Mouse (Mus musculus) limb, embryonic 13.5 days (tissue): ENCODE measurements around the gene Slc25a17. TPM values are rescaled to one million over a fixed set of nuclear protein-coding genes. Genes with fewer than 3 reads are reported as not detected.

ENCODE experiments used
- ATAC-seq: fragments of 200-750 bp; cut with Nextera tagmentation; 2 replicates; pipeline ENCODE4 v1.8.0; 2017; ENCODE audit warnings: low read depth, moderate number of reproducible peaks, moderate TSS enrichment; ENCODE audit not compliant: low FRiP score
- H3K27ac ChIP-seq: fragments of 300-500 bp; sonication (generic); 2 replicates; pipeline ENCODE4 v1.5.1; 2015; ENCODE audit warnings: inconsistent platforms, mild to moderate bottlenecking, moderate library complexity
- H3K27me3 ChIP-seq: fragments of 300-500 bp; sonication (generic); 2 replicates; pipeline ENCODE4 v1.6.1; 2015; ENCODE audit warnings: mild to moderate bottlenecking, inconsistent platforms
- H3K36me3 ChIP-seq: fragments of 300-500 bp; sonication (generic); 2 replicates; pipeline ENCODE4 v1.6.1; 2015; ENCODE audit warnings: inconsistent platforms, mild to moderate bottlenecking, moderate library complexity
- H3K4me1 ChIP-seq: fragments of 300-500 bp; sonication (generic); 2 replicates; pipeline ENCODE4 v1.6.1; 2015; ENCODE audit warnings: inconsistent platforms
- H3K4me2 ChIP-seq: fragments of 300-500 bp; sonication (generic); replicated peaks from 2 replicates; pipeline ENCODE4 v1.6.1; 2015; ENCODE audit warnings: inconsistent platforms, mild to moderate bottlenecking, moderate library complexity
- H3K4me3 ChIP-seq: fragments of 300-500 bp; sonication (generic); 2 replicates; pipeline ENCODE4 v1.5.1; 2015; ENCODE audit warnings: moderate library complexity, mild to moderate bottlenecking, inconsistent platforms
- H3K9ac ChIP-seq: fragments of 300-500 bp; sonication (generic); 2 replicates; pipeline ENCODE4 v1.6.1; 2015; ENCODE audit warnings: mild to moderate bottlenecking, inconsistent platforms
- H3K9me3 ChIP-seq: fragments of 300-500 bp; sonication (generic); 2 replicates; pipeline ENCODE4 v1.6.1; 2016; ENCODE audit warnings: inconsistent platforms
- WGBS: fragments of 180-500 bp; shearing (Covaris S2); methylation state at CpG from one replicate; pipeline ENCODE4 v1.1.7; 2015; 5-methylcytosine and 5-hydroxymethylcytosine counted together
- polyA plus RNA-seq: library from polyadenylated mRNA; unstranded; fragments of >200 nt; fragmentation: Nextera tagmentation; extraction: Ambion mirVana; gene quantifications from 2 replicates; pipeline ENCODE4 v1.2.1, GENCODE M21; 2015

Slc25a17 gene
- polyA plus RNA-seq, 1 experiment from 2014 or later, result 117 TPM

GRCm38 (mm10) chr15:81350401-81350800, 10.2 kb downstream of the Slc25a17 start:
- no peak for ATAC-seq
- 59% methylated on average over 1 of the region's 1 CpGs for WGBS
- H3K27ac ChIP-seq, result 0 out of 2 replicates have a peak overlapping the region, but pooled peaks have one; percentile 15

GRCm38 (mm10) chr15:81348366-81348765, 12.2 kb downstream of the Slc25a17 start:
- no peak for ATAC-seq
- Histone ChIP-seq H3K27ac (no peak overlapping the region), H3K9ac (no peak overlapping the region), H3K9me3 (no peaks in the 10 kb centered on the region), H3K4me2 (no peak overlapping the region), H3K27me3 (no peaks in the 10 kb centered on the region), H3K4me3 (no peak overlapping the region), H3K4me1 (peaks cover 6% of the 10 kb centered on the region; the same call in 1 of the 2 replicates), H3K36me3 (peaks cover 18% of the 10 kb centered on the region)
- 66% methylated on average over 2 of the region's 2 CpGs for WGBS

More at GRCm38 (mm10) chr15:81350401-81350800, 10.2 kb downstream of the Slc25a17 start:
- no peaks in the 10 kb centered on the region for H3K27me3 ChIP-seq
- no peaks in the 10 kb centered on the region for H3K9me3 ChIP-seq
- no peak overlapping the region for H3K4me3 ChIP-seq
- peaks cover 8% of the 10 kb centered on the region for H3K36me3 ChIP-seq
- H3K9ac ChIP-seq, result 0 out of 2 replicates have a peak overlapping the region, but pooled peaks have one; percentile 31
- H3K4me2 ChIP-seq, result no peak overlapping the region
- H3K4me1 ChIP-seq, result peaks cover 6% of the 10 kb centered on the region; the same call in 1 of the 2 replicates

- peaks cover 27% of the 10 kb centered on the region for H3K36me3 ChIP-seq
- no peak overlapping the region for H3K27ac ChIP-seq
- H3K9me3 ChIP-seq, result no peaks in the 10 kb centered on the region
- no peak overlapping the region for H3K4me2 ChIP-seq
- peaks cover 6% of the 10 kb centered on the region; the same call in 1 of the 2 replicates for H3K4me1 ChIP-seq
- H3K4me3 ChIP-seq, result no peak overlapping the region
- no peak for ATAC-seq
- 90% methylated on average over 2 of the region's 2 CpGs for WGBS
- H3K27me3 ChIP-seq, result no peaks in the 10 kb centered on the region
- no peak overlapping the region; the same call in 1 of the 2 replicates for H3K9ac ChIP-seq
Measured at GRCm38 (mm10) chr15:81347466-81347865, 13.1 kb downstream of the Slc25a17 start.

GRCm38 (mm10) chr15:81341426-81341825, 19.2 kb downstream of the Slc25a17 start:
- H3K27ac ChIP-seq, result no peak overlapping the region
- H3K9me3 ChIP-seq, result no peaks in the 10 kb centered on the region
- no peak overlapping the region for H3K4me2 ChIP-seq
- WGBS, result 87% methylated on average over 2 of the region's 2 CpGs
- H3K4me1 ChIP-seq, result no peaks in the 10 kb centered on the region
- ATAC-seq, result no peak
- H3K9ac ChIP-seq, result no peak overlapping the region
- no peak overlapping the region for H3K4me3 ChIP-seq
- H3K27me3 ChIP-seq, result no peaks in the 10 kb centered on the region
- H3K36me3 ChIP-seq, result peaks cover 72% of the 10 kb centered on the region

- Histone ChIP-seq H3K4me3 (no peak overlapping the region), H3K36me3 (peaks cover 85% of the 10 kb centered on the region), H3K4me1 (no peaks in the 10 kb centered on the region), H3K9me3 (no peaks in the 10 kb centered on the region), H3K27me3 (no peaks in the 10 kb centered on the region), H3K27ac (no peak overlapping the region), H3K9ac (no peak overlapping the region), H3K4me2 (no peak overlapping the region)
- ATAC-seq, result no peak
- 96% methylated on average over 3 of the region's 3 CpGs for WGBS
Measured at GRCm38 (mm10) chr15:81339158-81339557, 21.5 kb downstream of the Slc25a17 start.

GRCm38 (mm10) chr15:81336466-81336865, 24.1 kb downstream of the Slc25a17 start:
- Histone ChIP-seq H3K4me3 (no peak overlapping the region), H3K4me2 (no peak overlapping the region), H3K9ac (no peak overlapping the region), H3K9me3 (no peaks in the 10 kb centered on the region), H3K36me3 (peaks cover 90% of the 10 kb centered on the region), H3K27me3 (no peaks in the 10 kb centered on the region), H3K4me1 (no peaks in the 10 kb centered on the region), H3K27ac (no peak overlapping the region)
- WGBS, result 88% methylated on average over 5 of the region's 5 CpGs
- no peak for ATAC-seq

GRCm38 (mm10) chr15:81332517-81332916, 28.1 kb downstream of the Slc25a17 start:
- H3K4me1 ChIP-seq, result peaks cover 5% of the 10 kb centered on the region; the same call in 1 of the 2 replicates
- H3K27me3 ChIP-seq, result no peaks in the 10 kb centered on the region
- no peak overlapping the region for H3K4me3 ChIP-seq
- H3K4me2 ChIP-seq, result no peak overlapping the region
- no peaks in the 10 kb centered on the region for H3K9me3 ChIP-seq
- no peak overlapping the region for H3K9ac ChIP-seq
- H3K36me3 ChIP-seq, result peaks cover 84% of the 10 kb centered on the region
- 98% methylated on average over 4 of the region's 4 CpGs for WGBS
- no peak for ATAC-seq
- no peak overlapping the region for H3K27ac ChIP-seq

- Histone ChIP-seq H3K27ac (no peak overlapping the region), H3K4me3 (no peak overlapping the region), H3K36me3 (peaks cover 84% of the 10 kb centered on the region), H3K4me2 (no peak overlapping the region), H3K9ac (no peak overlapping the region), H3K9me3 (no peaks in the 10 kb centered on the region), H3K4me1 (peaks cover 5% of the 10 kb centered on the region; the same call in 1 of the 2 replicates), H3K27me3 (no peaks in the 10 kb centered on the region)
- no peak for ATAC-seq
- 74% methylated on average over 3 of the region's 3 CpGs for WGBS
Measured at GRCm38 (mm10) chr15:81330816-81331433, 29.7 kb downstream of the Slc25a17 start.

GRCm38 (mm10) chr15:81329721-81330369, 30.8 kb downstream of the Slc25a17 start:
- H3K9me3 ChIP-seq, result no peaks in the 10 kb centered on the region
- 32% methylated on average over 5 of the region's 5 CpGs for WGBS
- no peak for ATAC-seq

GRCm38 (mm10) chr15:81327501-81327900, 33.1 kb downstream of the Slc25a17 start:
- no peak for ATAC-seq
- peaks cover 73% of the 10 kb centered on the region for H3K36me3 ChIP-seq
- H3K9me3 ChIP-seq, result no peaks in the 10 kb centered on the region
- no peak overlapping the region for H3K4me3 ChIP-seq
- H3K4me1 ChIP-seq, result peaks cover 5% of the 10 kb centered on the region; the same call in 1 of the 2 replicates
- no peak overlapping the region for H3K4me2 ChIP-seq
- WGBS, result 91% methylated on average over 7 of the region's 7 CpGs
- no peaks in the 10 kb centered on the region for H3K27me3 ChIP-seq
- H3K27ac ChIP-seq, result no peak overlapping the region
- no peak overlapping the region for H3K9ac ChIP-seq

More at GRCm38 (mm10) chr15:81329721-81330369, 30.8 kb downstream of the Slc25a17 start:
- Histone ChIP-seq H3K4me3 (no peak overlapping the region), H3K9ac (no peak overlapping the region), H3K27me3 (no peaks in the 10 kb centered on the region), H3K4me2 (no peak overlapping the region), H3K4me1 (peaks cover 5% of the 10 kb centered on the region; the same call in 1 of the 2 replicates), H3K36me3 (peaks cover 84% of the 10 kb centered on the region), H3K27ac (no peak overlapping the region)

GRCm38 (mm10) chr15:81324979-81325378, 35.6 kb downstream of the Slc25a17 start:
- Histone ChIP-seq H3K27ac (no peak overlapping the region), H3K4me1 (no peaks in the 10 kb centered on the region), H3K9me3 (no peaks in the 10 kb centered on the region), H3K4me3 (no peak overlapping the region), H3K4me2 (no peak overlapping the region), H3K36me3 (peaks cover 80% of the 10 kb centered on the region), H3K27me3 (no peaks in the 10 kb centered on the region), H3K9ac (0 out of 2 replicates have a peak overlapping the region, but pooled peaks have one; percentile 4)
- 66% methylated on average over 4 of the region's 4 CpGs for WGBS
- no peak for ATAC-seq

GRCm38 (mm10) chr15:81320137-81320536, 40.5 kb downstream of the Slc25a17 start:
- WGBS, result 90% methylated on average over 3 of the region's 3 CpGs

More at GRCm38 (mm10) chr15:81320137-81320536, 40.5 kb downstream of the Slc25a17 start:
- H3K27me3 ChIP-seq, result no peaks in the 10 kb centered on the region
- H3K36me3 ChIP-seq, result peaks cover 82% of the 10 kb centered on the region
- no peak overlapping the region for H3K4me2 ChIP-seq
- no peaks in the 10 kb centered on the region for H3K4me1 ChIP-seq
- no peak for ATAC-seq
- no peak overlapping the region for H3K27ac ChIP-seq
- H3K9me3 ChIP-seq, result peaks cover 5% of the 10 kb centered on the region; the same call in 1 of the 2 replicates
- H3K9ac ChIP-seq, result no peak overlapping the region
- no peak overlapping the region for H3K4me3 ChIP-seq
